Mouse (Mus musculus) layer of hippocampus, postnatal 10 days (tissue): Measurements from ENCODE around the gene Snap29. TPM values are rescaled to one million over a fixed set of nuclear protein-coding genes. Genes with fewer than 3 reads are reported as not detected.
A peak's percentile ranks its signal among the peaks of the same experiment; 100 is the strongest.

Source experiments
- DNase-seq, 2 experiments: peaks; one replicate each; pipeline ENCODE4 v3.0.0; 2021; ENCODE audit warnings: low spot score in 2 of 2
- long read RNA-seq: library from polyadenylated mRNA; stranded (forward); transcript quantifications from one replicate; pipeline ENCODE4 v2.0.0, GENCODE M21; 2023
- total RNA-seq, 2 experiments: library from RNA; stranded (reverse); gene quantifications; 2 replicates each; pipeline ENCODE4 v1.2.3; 2021

Snap29 gene
- total RNA-seq, result 10 to 100 TPM; 30.8 to 31.9 TPM
- long read RNA-seq, transcript Snap29-201 (5 exons, 3,447 nt), result major isoform, 7 of 8 reads
- long read RNA-seq, partial matches to known transcripts, result 0 of 8 reads
- long read RNA-seq, other reads (novel, unspliced or antisense), result 1 of 8 reads

DNA sequence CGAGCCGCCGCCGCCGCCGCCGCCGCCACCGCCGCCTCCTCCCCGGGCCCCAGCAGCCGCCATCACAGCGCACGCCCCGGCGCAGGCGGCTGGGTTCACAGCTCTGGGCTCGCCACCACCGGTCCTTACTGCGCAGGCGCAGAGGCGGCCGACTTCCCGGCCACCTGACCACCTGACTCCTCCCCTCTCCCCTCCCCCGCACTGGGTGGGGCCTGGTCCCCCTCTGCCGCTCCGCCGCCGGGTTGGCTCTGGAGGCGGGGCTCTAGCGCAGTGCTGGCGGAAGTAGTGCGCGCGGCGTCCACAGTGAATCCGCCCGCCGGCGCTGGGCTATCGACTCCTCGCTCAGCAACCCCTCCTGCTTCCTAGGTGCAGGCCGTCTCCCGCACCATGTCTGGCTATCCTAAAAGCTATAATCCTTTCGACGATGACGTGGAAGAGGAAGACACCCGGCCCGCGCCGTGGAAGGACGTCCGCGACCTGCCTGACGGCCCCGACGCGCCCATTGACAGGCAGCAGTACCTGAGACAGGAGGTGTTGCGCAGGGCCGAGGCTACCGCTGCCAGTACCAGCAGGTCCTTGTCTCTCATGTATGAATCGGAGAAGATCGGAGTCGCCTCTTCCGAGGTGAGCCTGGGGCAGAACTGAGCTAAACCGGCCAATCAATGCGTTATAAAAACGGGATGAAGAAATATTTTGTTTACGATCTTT lies at the start of gene Snap29, which contains the start of gene Pi4ka:
Gene Snap29, plus strand, starts transcription at position 251 of the 708 bp plus-strand sequence.
Gene Pi4ka, minus strand, starts transcription at position 579 of the 708 bp plus-strand sequence.
- DNase-seq, result peak; percentile 100

DNA sequence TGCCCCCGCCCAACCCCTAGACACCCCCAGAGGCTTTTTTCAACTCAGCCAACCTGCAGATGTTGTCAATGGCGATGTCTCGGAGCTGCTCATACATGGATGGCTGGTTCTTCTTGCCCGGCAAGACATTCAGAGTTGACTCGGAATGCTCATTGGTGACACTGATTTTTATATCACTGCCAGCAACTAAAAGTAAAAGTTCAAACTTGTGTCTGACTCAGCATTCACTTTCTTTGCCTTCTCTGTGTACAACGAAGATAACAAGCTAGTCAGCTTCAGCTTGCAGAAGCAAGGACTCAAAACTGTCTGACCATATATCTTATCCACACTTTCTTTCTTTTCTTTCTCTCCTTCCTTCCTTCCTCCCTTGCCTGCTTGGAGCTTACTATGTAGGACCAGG lies 49.8 kb upstream of the Snap29 start:
- DNase-seq, result no peak

DNA sequence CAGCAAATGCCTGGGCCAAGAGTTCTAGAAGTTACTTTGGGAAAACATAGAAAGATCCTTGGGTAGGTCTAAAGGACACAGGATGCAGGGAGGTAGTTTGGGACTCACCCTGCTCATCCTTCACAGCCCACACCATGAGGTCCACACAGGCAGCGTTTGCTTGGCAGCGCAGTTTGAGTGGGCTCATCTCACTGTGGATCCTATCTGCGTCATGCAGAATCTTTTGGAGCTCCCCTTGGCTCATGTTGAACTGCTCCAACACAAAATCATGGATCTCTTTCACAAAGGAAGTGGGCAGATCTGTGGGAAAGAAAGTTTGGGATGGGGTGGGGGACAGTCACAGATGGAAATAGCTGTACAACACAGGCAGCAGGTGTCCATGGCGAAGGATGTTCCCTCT lies 47.0 kb upstream of the Snap29 start:
- DNase-seq, result no peak

DNA sequence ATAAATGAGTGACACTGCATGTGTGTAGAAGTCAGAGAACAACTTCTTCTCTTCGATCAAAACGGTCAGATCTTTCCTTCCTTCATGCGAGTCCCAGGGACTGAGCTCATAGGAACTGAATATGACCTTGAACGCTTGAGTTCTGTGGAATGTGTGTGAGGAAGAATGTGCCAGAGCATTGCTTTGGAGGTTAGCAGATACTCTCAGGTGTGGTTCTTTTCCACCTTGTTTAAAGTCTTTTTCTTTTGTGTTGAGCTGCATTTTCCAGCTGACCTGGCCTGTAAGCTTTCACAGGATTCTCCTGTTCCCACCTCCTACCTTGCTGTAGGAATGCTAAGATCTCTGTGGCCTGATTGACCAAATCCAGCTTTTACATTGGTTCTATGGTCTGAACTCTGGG lies 23.5 kb upstream of the Snap29 start:
- no peak for DNase-seq

DNA sequence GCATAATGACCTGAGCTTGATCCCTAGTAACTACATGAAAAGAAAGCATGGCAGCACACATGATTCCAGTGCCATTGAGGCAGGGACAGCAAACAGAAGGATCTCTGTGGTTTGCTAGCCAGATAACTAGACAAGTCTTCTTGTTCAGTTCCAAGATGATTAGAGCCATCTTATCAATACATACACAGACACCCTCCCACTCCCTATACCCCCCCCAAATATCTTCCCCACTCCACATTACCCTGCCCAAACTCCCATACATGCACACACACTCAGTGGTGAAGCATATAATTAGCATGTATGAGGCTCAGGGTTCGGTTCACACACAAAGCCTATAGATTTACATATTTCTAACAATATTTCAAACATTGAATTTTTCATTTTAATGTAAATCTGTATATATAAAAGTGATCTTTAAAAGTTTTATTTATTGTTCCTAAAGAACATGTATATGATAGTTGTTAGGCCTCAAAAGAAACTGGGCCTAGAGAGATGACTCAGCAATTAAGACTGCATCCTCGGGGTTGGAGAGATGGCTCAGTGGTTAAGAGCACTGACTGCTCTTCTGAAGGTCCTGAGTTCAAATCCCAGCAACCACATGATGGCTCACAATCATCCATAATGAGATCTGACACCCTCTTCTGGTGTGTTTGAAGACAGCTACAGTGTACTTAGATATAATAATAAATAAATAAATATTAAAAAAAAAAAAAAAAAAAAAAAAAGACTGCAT lies 22.0 kb upstream of the Snap29 start:
- DNase-seq, result no peak

DNA sequence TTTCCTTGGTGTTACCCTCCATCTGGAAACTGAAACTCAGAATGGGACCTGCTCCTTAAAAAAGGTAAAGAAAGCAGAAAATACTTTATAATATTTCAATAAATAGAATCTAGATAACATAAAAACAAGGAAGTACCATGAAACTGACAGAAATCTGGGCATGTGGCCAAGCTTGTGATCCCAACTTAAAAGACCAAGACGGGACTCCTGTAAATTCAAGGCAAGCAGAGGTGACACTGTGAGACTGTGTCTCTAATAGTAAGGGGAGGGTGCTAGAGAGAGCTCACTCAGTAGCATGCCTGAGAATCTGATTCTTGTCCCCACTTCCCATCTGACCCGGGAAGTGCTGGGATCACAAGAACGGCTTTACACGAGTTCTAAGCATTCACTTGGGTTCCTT lies 13.0 kb upstream of the Snap29 start:
- no peak for DNase-seq

GRCm38 (mm10) chr16:17402855-17403254 lies 2.9 kb upstream of the Snap29 start:
- DNase-seq, result peak; percentile 22 to 33

GRCm38 (mm10) chr16:17405271-17405696 lies 502 bp upstream of the Snap29 start:
- peak; percentile 72 to 77 for DNase-seq

GRCm38 (mm10) chr16:17406512-17407231 lies 886 bp downstream of the Snap29 start:
- peak in 1 of 2 experiments; percentile 15 for DNase-seq

DNA sequence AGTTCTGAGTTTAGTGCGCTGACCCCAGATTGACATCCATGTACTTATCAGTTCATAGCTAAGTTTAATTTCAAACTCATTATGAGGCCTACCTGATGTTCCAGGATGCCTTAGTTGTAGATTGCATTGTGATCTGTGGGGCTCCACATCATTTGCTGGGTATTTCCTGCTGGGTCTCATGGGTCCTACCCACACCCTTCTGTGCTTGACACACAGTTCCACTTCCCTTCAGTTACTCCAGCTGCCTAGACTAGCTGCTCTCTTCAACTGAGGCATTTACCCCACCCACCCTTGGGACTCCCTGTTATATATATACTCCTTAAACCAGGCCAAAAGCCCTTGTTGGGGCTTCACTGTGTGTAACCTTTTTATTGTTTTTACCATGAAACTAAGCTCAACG lies 3.3 kb downstream of the Snap29 start:
- no peak for DNase-seq

- DNase-seq, result no peak
These were observed 4.4 kb downstream of the Snap29 start for GRCm38 (mm10) chr16:17410209-17410608.

- no peak for DNase-seq
These were observed 17.2 kb downstream of the Snap29 start for GRCm38 (mm10) chr16:17423021-17423420.

- no peak for DNase-seq
These were observed 26.8 kb downstream of the Snap29 start for GRCm38 (mm10) chr16:17432576-17432975.

GRCm38 (mm10) chr16:17451541-17452372 lies 46.0 kb downstream of the Snap29 start, which contains the start of gene Crkl:
Gene Crkl (plus strand): TSS chr16:17451987.
- peak; percentile 98 to 99 for DNase-seq

DNA sequence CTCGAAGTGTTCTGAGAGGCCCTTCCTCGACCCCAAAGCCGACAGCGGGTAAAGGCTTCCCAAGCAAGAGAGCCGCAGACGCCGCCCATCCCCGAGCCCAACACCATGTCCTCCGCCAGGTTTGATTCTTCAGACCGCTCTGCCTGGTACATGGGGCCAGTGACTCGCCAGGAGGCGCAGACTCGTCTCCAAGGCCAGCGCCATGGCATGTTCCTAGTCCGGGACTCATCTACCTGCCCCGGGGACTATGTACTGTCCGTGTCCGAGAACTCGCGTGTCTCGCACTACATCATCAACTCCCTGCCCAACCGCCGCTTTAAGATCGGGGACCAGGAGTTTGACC lies 46.6 kb downstream of the Snap29 start:
- no peak for DNase-seq

- DNase-seq, result no peak
These were observed 51.1 kb downstream of the Snap29 start for GRCm38 (mm10) chr16:17456901-17457300.

DNA sequence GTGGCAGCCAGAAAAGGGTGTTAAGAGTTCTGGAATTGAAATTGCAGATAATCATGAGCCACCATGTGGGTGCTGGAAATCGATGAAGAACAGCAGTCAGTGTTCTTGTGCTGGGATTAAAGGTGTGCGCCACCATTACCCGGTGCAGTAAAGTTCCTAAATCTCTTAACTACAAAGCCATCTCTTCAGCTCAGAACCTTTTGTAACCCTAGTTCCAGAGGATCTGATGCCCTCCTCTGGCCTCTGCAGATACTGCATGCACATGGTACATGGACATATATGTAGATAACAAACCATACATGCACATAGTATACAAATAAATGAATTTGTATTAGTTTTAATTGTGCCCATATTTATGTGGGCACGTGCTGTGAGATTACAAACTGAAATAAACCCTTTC lies 54.5 kb downstream of the Snap29 start:
- DNase-seq, result no peak

- no peak for DNase-seq
These were observed 55.8 kb downstream of the Snap29 start for GRCm38 (mm10) chr16:17461596-17461995.

GRCm38 (mm10) chr16:17463184-17463583 lies 57.4 kb downstream of the Snap29 start:
- DNase-seq, result no peak

DNA sequence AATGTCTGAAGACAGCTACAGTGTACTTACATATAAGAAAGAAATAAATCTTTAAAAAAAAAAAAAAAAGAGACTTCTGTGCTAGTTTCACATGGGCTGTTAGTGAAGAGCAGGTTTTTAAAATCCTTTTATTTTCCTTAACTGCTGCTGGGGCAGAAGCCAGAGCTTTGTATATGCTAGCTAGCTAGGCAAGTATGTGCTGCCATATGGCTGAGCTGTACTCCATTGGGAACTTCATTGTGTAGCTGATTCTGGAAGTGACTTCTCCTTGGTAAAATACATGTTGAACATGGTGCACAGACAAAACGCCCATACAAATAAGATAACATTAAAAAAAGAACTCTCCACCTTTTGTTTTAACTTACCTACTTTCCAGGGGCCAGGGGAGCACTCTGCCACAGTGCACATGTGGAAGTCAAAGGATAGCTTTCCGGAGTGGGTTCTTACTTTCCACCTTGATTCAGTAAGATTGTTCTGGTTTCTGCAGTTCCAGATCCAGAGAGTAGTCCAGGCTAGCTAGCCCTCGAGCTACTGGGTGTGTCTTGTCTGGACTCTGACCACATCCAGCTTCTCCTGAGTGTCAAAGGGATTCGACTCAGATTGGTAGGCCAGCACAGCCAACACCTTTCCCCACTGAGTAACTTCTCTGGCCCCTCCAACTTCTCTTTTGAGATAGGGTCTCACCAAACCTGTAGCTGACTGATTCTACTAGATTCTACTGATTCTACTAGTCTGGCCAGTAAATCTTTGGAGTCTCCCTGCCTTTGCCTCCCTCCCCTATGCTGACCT lies 61.3 kb downstream of the Snap29 start:
- no peak for DNase-seq
